Mouse (Mus musculus): ENCODE measurements at regions not wholly inside any gene's neighbourhood (a gene's known extent, or its start where the extent isn't known, plus 50 kb on each side); places are given as distances from the start of the nearest gene placed in this dataset.

DNA sequence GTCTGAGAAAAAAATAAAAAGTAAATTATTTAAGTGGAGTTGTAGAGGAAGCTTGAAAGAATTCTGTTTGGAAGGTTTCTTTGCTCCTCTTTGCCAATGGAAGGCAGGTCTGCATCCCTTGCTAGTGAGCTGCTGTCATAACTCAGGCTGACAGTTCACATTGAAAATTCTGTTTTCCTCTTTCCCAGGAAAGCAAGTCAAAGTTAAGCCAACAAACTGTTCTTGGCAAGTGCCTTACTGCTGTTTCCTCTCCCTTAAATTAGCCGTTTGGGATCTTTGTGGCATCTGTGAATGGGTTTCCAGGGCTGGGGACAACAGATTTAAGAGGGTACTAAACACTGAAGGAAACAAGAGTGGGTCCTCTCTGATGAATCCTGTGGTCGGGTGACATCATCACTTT is 261.2 kb downstream of the Pou4f1 start:
- TF ChIP-seq POLR2A (IDR thresholded peaks at IDR 0.05; ENCODE audit: extremely low read depth, insufficient read depth, low read length) (no peak), CTCF (IDR thresholded peaks at IDR 0.05; ENCODE audit: extremely low read depth, insufficient read depth, low read length) (no peak)
